In the genomic region with DNA sequence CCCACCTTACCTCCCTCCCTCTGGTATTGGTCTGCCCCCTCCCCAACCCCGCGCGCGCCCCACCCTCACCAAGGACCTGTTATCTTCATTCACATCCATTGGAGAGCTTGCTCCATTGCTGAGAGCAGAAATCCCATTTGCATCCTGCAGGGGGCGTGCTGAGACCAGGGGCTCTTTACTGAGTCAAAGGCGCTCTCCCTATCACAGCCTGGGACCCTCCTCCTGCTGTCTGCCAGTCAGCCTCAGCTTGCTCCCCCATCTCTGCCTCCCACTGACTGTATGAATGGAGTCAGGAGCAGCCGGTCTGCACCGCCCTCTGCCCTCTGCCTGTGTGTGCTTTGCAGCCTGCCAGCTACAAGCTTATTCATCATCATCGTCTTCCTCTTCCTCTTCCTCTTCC, we compare ENCODE assay signal across 8 mouse cellular contexts.
A peak's percentile ranks its signal among the peaks of the same experiment; 100 is the strongest.
DNase-seq lines count a peak whose midpoint lies in the region; ATAC-seq and TF ChIP-seq lines count a peak whose summit lies in the region.

No protein-coding gene starts in this region.

- no peak overlapping the region for H3K27ac ChIP-seq in left cerebral cortex, adult 2 months
- no peak overlapping the region for H3K27ac ChIP-seq in hindbrain, embryonic 13.5 days
- H3K27ac ChIP-seq in neural tube, embryonic 12.5 days: no peak overlapping the region
- H3K27ac ChIP-seq in heart, embryonic 10.5 days: no peak overlapping the region

- H3K4me3 ChIP-seq in left cerebral cortex, adult 2 months: no peak overlapping the region
- no peak overlapping the region for H3K4me3 ChIP-seq in hindbrain, embryonic 13.5 days
- H3K4me3 ChIP-seq in neural tube, embryonic 12.5 days: no peak overlapping the region
- H3K4me3 ChIP-seq in heart, embryonic 10.5 days: no peak overlapping the region

- H3K9me3 ChIP-seq in hindbrain, embryonic 13.5 days: 0 out of 2 replicates have a peak, but pooled peaks cover 7% of the 10 kb centered on the region
- 0 out of 2 replicates have a peak, but pooled peaks cover 6% of the 10 kb centered on the region for H3K9me3 ChIP-seq in neural tube, embryonic 12.5 days
- H3K9me3 ChIP-seq in heart, embryonic 10.5 days: no peaks in the 10 kb centered on the region

- 0 out of 2 replicates have a peak, but pooled peaks cover 7% of the 10 kb centered on the region for H3K27me3 ChIP-seq in hindbrain, embryonic 13.5 days
- H3K27me3 ChIP-seq in neural tube, embryonic 12.5 days (replicated peaks): no peaks in the 10 kb centered on the region
- H3K27me3 ChIP-seq in heart, embryonic 10.5 days (ENCODE audit: insufficient read depth, poor library complexity, severe bottlenecking): peaks cover 4% of the 10 kb centered on the region; the same call in 1 of the 2 replicates

- H3K4me2 ChIP-seq in hindbrain, embryonic 13.5 days: no peak overlapping the region
- H3K4me2 ChIP-seq in neural tube, embryonic 12.5 days (replicated peaks): no peak overlapping the region

- WGBS in hindbrain, embryonic 13.5 days: 37% methylated on average over 9 of the region's 9 CpGs
- 29% methylated on average over 9 of the region's 9 CpGs for WGBS in neural tube, embryonic 12.5 days
- WGBS in heart, embryonic 10.5 days: 39% methylated on average over 9 of the region's 9 CpGs

- intact Hi-C loops in left cerebral cortex, adult 2 months (cut with DNase I): no loop called here

- no peaks in the 10 kb centered on the region for H3K36me3 ChIP-seq in hindbrain, embryonic 13.5 days
- no peaks in the 10 kb centered on the region for H3K36me3 ChIP-seq in neural tube, embryonic 12.5 days
- H3K36me3 ChIP-seq in heart, embryonic 10.5 days: no peaks in the 10 kb centered on the region

- ATAC-seq in hindbrain, embryonic 13.5 days (ENCODE audit: low FRiP score): peak; percentile 62; the same call in 1 of the 2 replicates
- peak; percentile 63; the same call in 1 of the 2 replicates for ATAC-seq in neural tube, embryonic 12.5 days (ENCODE audit: low FRiP score, low read depth)

- peaks cover 15% of the 10 kb centered on the region for H3K4me1 ChIP-seq in hindbrain, embryonic 13.5 days (replicated peaks)
- peaks cover 9% of the 10 kb centered on the region for H3K4me1 ChIP-seq in neural tube, embryonic 12.5 days
- H3K4me1 ChIP-seq in heart, embryonic 10.5 days: peaks cover 10% of the 10 kb centered on the region

- H3K9ac ChIP-seq in hindbrain, embryonic 13.5 days: no peak overlapping the region
- no peak overlapping the region for H3K9ac ChIP-seq in neural tube, embryonic 12.5 days

- peak; percentile 48 for TF ChIP-seq CTCF in left cerebral cortex, adult 2 months (IDR thresholded peaks at IDR 0.05)

- DNase-seq in left cerebral cortex, adult 2 months (ENCODE audit: extremely low spot score in 1 of 2, low spot score in 2 of 2): no peak
- no peak for DNase-seq in left cerebral cortex, adult 9 months (ENCODE audit: low spot score in 2 of 2)
- DNase-seq in embryo, embryonic 10.5 days (ENCODE audit: low spot score): peak; percentile 44
- no peak for DNase-seq in frontal cortex, postnatal 36 days (ENCODE audit: low spot score in 2 of 2)
- DNase-seq in cerebellum, adult 8-10 months: no peak
- no peak for DNase-seq in heart, embryonic 10.5 days (ENCODE audit: low spot score)
